10 mouse cellular contexts compared by ENCODE assay signal in genomic region chr13:46724371-46724770, GRCm38 (mm10). TPM values are rescaled to one million over a fixed set of nuclear protein-coding genes. Genes with fewer than 3 reads are reported as not detected.
A peak's percentile ranks its signal among the peaks of the same experiment; 100 is the strongest.
DNase-seq lines count a peak whose midpoint lies in the region; ATAC-seq and TF ChIP-seq lines count a peak whose summit lies in the region.
"Had no signal": no experiment of that assay in that cellular context is flagged by ENCODE, and none has a peak within 500 bp of the region (broad histone marks: within the 10 kb centered on the region; RNA-seq: fewer than 3 reads in every experiment).

No protein-coding gene starts in this region.

- ATAC-seq in erythroblast, adult 5-6 weeks (replicated peaks; ENCODE audit: low FRiP score, poor library complexity, severe bottlenecking): no peak
- no peak for ATAC-seq in kidney, embryonic 16.5 days (ENCODE audit: low FRiP score, low TSS enrichment)
- no peak for ATAC-seq in liver, embryonic 11.5 days (replicated peaks; ENCODE audit: low FRiP score)

- in situ Hi-C loops in CH12.LX (cut with MboI; ENCODE audit: low pct_ligation_motif_present, low pct_unique_long_range_greater_than_20kb, low sequenced_read_pairs): no loop called here

- dilution Hi-C loops in CH12.LX (cut with MboI; ENCODE audit: extremely low pct_ligation_motif_present, extremely low pct_unique_long_range_greater_than_20kb, low sequenced_read_pairs): no loop called here

- H3K36me3 ChIP-seq in erythroblast, embryonic 14.5 days (ENCODE audit: control insufficient read depth): peaks cover 27% of the 10 kb centered on the region
- no peaks in the 10 kb centered on the region for H3K36me3 ChIP-seq in kidney, embryonic 16.5 days (ENCODE audit: insufficient read depth, low read length)
- H3K36me3 ChIP-seq in CH12.LX (replicated peaks in 1 of 2; ENCODE audit: control insufficient read depth in 1 of 2, insufficient read depth in 1 of 2, low read length in 1 of 2): peaks cover 0 to 2% of the 10 kb centered on the region in 2 experiments
- H3K36me3 ChIP-seq in liver, embryonic 11.5 days (ENCODE audit: control insufficient read depth, insufficient read depth, low read length): no peaks in the 10 kb centered on the region
- H3K36me3 ChIP-seq: hindbrain, embryonic 15.5 days had no signal

- no peaks in the 10 kb centered on the region for H3K27me3 ChIP-seq in erythroblast, embryonic 14.5 days (ENCODE audit: control insufficient read depth)
- no peaks in the 10 kb centered on the region for H3K27me3 ChIP-seq in kidney, embryonic 16.5 days (ENCODE audit: insufficient read depth, low read length)
- no peaks in the 10 kb centered on the region for H3K27me3 ChIP-seq in CH12.LX (replicated peaks)
- no peaks in the 10 kb centered on the region for H3K27me3 ChIP-seq in liver, embryonic 11.5 days (replicated peaks; ENCODE audit: control insufficient read depth, insufficient read depth, low read length)
- H3K27me3 ChIP-seq: hindbrain, embryonic 15.5 days had no signal

- H3K9ac ChIP-seq in kidney, embryonic 16.5 days (replicated peaks; ENCODE audit: low read length): 0 out of 2 replicates have a peak overlapping the region, but pooled peaks have one; percentile 26
- peak overlapping the region; percentile 12 for H3K9ac ChIP-seq in CH12.LX (ENCODE audit: insufficient read depth, low read depth)
- H3K9ac ChIP-seq in liver, embryonic 11.5 days (ENCODE audit: low read depth, low read length): peak overlapping the region; percentile 10; the same call in 1 of the 2 replicates
- H3K9ac ChIP-seq: hindbrain, embryonic 15.5 days had no signal

- TF ChIP-seq RAD21 in CH12.LX (IDR thresholded peaks at IDR 0.05; ENCODE audit: low read depth, low read length): peak; percentile 22

- H3K27ac ChIP-seq in kidney, embryonic 16.5 days (ENCODE audit: low read length): no peak overlapping the region
- no peak overlapping the region for H3K27ac ChIP-seq in CH12.LX (ENCODE audit: insufficient read depth, low read depth)
- H3K27ac ChIP-seq in liver, embryonic 11.5 days (ENCODE audit: low read depth, low read length): peak overlapping the region; percentile 43; the same call in 1 of the 2 replicates
- H3K27ac ChIP-seq: hindbrain, embryonic 15.5 days had no signal

- no peak for TF ChIP-seq EP300 in CH12.LX (IDR thresholded peaks at IDR 0.05; ENCODE audit: low read length)

- H3K4me1 ChIP-seq in erythroblast, embryonic 14.5 days (ENCODE audit: control insufficient read depth): peaks cover 60% of the 10 kb centered on the region
- H3K4me1 ChIP-seq in kidney, embryonic 16.5 days (ENCODE audit: insufficient read depth, low read length): peaks cover 19% of the 10 kb centered on the region
- H3K4me1 ChIP-seq in CH12.LX (ENCODE audit: control insufficient read depth in 1 of 2, insufficient read depth in 2 of 2): peaks cover 2 to 34% of the 10 kb centered on the region in 2 experiments; a peak in 3 of 4 replicates
- H3K4me1 ChIP-seq in liver, embryonic 11.5 days (replicated peaks; ENCODE audit: control insufficient read depth, insufficient read depth, low read length): peaks cover 10% of the 10 kb centered on the region

- peaks cover 66% of the 10 kb centered on the region for H3K79me2 ChIP-seq in CH12.LX (replicated peaks; ENCODE audit: control insufficient read depth, extremely low read depth, insufficient read depth, poor library complexity, severe bottlenecking)

- no peaks in the 10 kb centered on the region for H3K9me3 ChIP-seq in erythroblast, embryonic 14.5 days (ENCODE audit: control insufficient read depth, low read length)
- H3K9me3 ChIP-seq in kidney, embryonic 16.5 days (ENCODE audit: low read length): no peaks in the 10 kb centered on the region
- H3K9me3 ChIP-seq in CH12.LX (replicated peaks; ENCODE audit: low read length): no peaks in the 10 kb centered on the region
- no peaks in the 10 kb centered on the region for H3K9me3 ChIP-seq in liver, embryonic 11.5 days (ENCODE audit: control insufficient read depth, low read length)
- H3K9me3 ChIP-seq: hindbrain, embryonic 15.5 days had no signal

- H3K4me3 ChIP-seq in erythroblast, embryonic 14.5 days (replicated peaks): peak overlapping the region; percentile 99
- H3K4me3 ChIP-seq in kidney, embryonic 16.5 days (ENCODE audit: low read length): no peak overlapping the region
- peak overlapping the region in 1 of 3 experiments; percentile 86 for H3K4me3 ChIP-seq in CH12.LX (replicated peaks in 1 of 3; ENCODE audit: low read depth in 2 of 3, low read length in 2 of 3, poor library complexity in 1 of 3)
- peak overlapping the region; percentile 41 for H3K4me3 ChIP-seq in liver, embryonic 11.5 days (ENCODE audit: low read depth, low read length)
- H3K4me3 ChIP-seq: hindbrain, embryonic 15.5 days had no signal

- no peak for TF ChIP-seq POLR2A in CH12.LX (IDR thresholded peaks at IDR 0.05; ENCODE audit: low read depth, low read length)

- TF ChIP-seq CTCF in CH12.LX (conservative IDR thresholded peaks at IDR 0.05 in 1 of 2, IDR thresholded peaks at IDR 0.05 in 1 of 2; ENCODE audit: low read depth in 2 of 2, low read length in 2 of 2): peak in 1 of 2 experiments; percentile 50; a peak in 2 of 4 replicates

- peak overlapping the region; percentile 29; the same call in 1 of the 2 replicates for H3K4me2 ChIP-seq in kidney, embryonic 16.5 days (replicated peaks; ENCODE audit: low read depth, low read length)
- peak overlapping the region; percentile 56 for H3K4me2 ChIP-seq in CH12.LX (ENCODE audit: insufficient read depth, low read depth, poor library complexity, severe bottlenecking)
- H3K4me2 ChIP-seq in liver, embryonic 11.5 days: peak overlapping the region; percentile 87

- no peak for DNase-seq in kidney, postnatal 14 days
- no peak for DNase-seq in CH12.LX (ENCODE audit: extremely low read depth)
- no peak for DNase-seq in liver, embryonic 11.5 days (ENCODE audit: low spot score)
- no peak for DNase-seq in cerebellum, postnatal 10 days
- no peak for DNase-seq in right cerebral cortex, postnatal 10 days (ENCODE audit: low spot score in 2 of 2)
- DNase-seq: cerebellum, postnatal 14 days had no signal

TF ChIP-seq in CH12.LX, 34 proteins besides CTCF, POLR2A, EP300 and RAD21:
- TF ChIP-seq SMC3 (IDR thresholded peaks at IDR 0.05; ENCODE audit: low read depth, low read length): peak; percentile 16; the same call in 1 of the 2 replicates
- no peak for TF ChIP-seq BHLHE40 (IDR thresholded peaks at IDR 0.05; ENCODE audit: low read depth, low read length)

RNA-seq across cellular contexts. Expression of gene Nup153, which starts 3.4 kb away (rescaled TPM):
- polyA plus RNA-seq in erythroblast, embryonic 14.5 days (2012): 0.57 and 1.6 TPM in 2 replicates
- total RNA-seq in erythroblast, adult 5-6 weeks (2015; ENCODE audit: low replicate concordance): 67.2 and 84.4 TPM in 2 replicates
- total RNA-seq in erythroblast, adult 5-6 weeks (2017; ENCODE audit: low replicate concordance): 93.8 and 132 TPM in 2 replicates
- polyA plus RNA-seq in kidney, embryonic 16.5 days (2015; fragmentation: Nextera tagmentation; extraction: Ambion mirVana): 23.0 and 23.3 TPM in 2 replicates
- total RNA-seq in CH12.LX (2012; rRNA removed): 60.6 and 73.6 TPM in 2 replicates
- total RNA-seq in CH12.LX (2014; rRNA removed): 91.3 and 91.5 TPM in 2 replicates
- polyA plus RNA-seq in CH12.LX (2012; ENCODE audit: insufficient read length, low read depth): 79.2 and 118 TPM in 2 replicates
- 41.6 and 42.1 TPM in 2 replicates for polyA plus RNA-seq in liver, embryonic 11.5 days (2014; fragmentation: Nextera tagmentation; extraction: Ambion mirVana)

RNA-seq across cellular contexts. Expression of gene Fam8a1, which starts 55.0 kb away (rescaled TPM):
- polyA plus RNA-seq in erythroblast, embryonic 14.5 days (2012): 0.70 and 0.72 TPM in 2 replicates
- 9.2 and 10.2 TPM in 2 replicates for total RNA-seq in erythroblast, adult 5-6 weeks (2015; ENCODE audit: low replicate concordance)
- total RNA-seq in erythroblast, adult 5-6 weeks (2017; ENCODE audit: low replicate concordance): 8.9 TPM in 2 replicates
- 7.1 and 8.1 TPM in 2 replicates for polyA plus RNA-seq in kidney, embryonic 16.5 days (2015; fragmentation: Nextera tagmentation; extraction: Ambion mirVana)
- total RNA-seq in CH12.LX (2012; rRNA removed): 6.2 and 6.9 TPM in 2 replicates
- 9.9 and 10.1 TPM in 2 replicates for total RNA-seq in CH12.LX (2014; rRNA removed)
- 9.9 and 10.2 TPM in 2 replicates for polyA plus RNA-seq in CH12.LX (2012; ENCODE audit: insufficient read length, low read depth)
- polyA plus RNA-seq in liver, embryonic 11.5 days (2014; fragmentation: Nextera tagmentation; extraction: Ambion mirVana): 5.0 and 5.6 TPM in 2 replicates

Comparison
In these comparisons a context has a peak if more than half of its experiments do, and no peak if none do; other contexts are left out.
1. H3K4me2 ChIP-seq: peak in every context shown above with its lines; median percentile 87 in liver, embryonic 11.5 days; 56 in CH12.LX; 29 in kidney, embryonic 16.5 days.